In the genomic region with DNA sequence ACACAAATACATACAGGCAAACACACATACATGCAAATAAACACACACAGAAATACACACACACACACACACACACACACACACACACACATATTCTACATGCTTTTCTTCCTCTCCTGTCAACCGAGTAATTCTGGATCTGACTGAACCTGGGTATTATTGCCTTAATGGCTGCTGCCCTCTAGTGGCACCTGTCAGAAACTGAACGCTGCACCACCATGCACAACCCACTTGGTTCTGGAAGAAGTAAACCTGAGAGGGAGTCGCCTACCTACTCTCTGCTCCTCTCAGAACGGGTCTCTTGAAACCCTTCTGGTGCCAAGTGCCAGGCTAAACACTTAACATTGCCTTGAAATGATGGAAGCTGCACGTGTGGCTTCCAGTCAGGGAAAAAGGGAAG, we compare ENCODE assay signal across 8 mouse cellular contexts. TPM values are rescaled to one million over a fixed set of nuclear protein-coding genes. Genes with fewer than 3 reads are reported as not detected.
DNase-seq lines count a peak whose midpoint lies in the region; ATAC-seq and TF ChIP-seq lines count a peak whose summit lies in the region.

No protein-coding gene starts in this region.

- DNase-seq in gastrocnemius, postnatal 25 days: peak; percentile 53
- peak; percentile 77 to 80 for DNase-seq in kidney, postnatal 25 days
- DNase-seq in liver, embryonic 13.5 days: peak; percentile 61
- peak; percentile 53 to 73 for DNase-seq in natural killer cell, adult 2 months (ENCODE audit: low spot score in 2 of 2)
- peak; percentile 44 for DNase-seq in testis, postnatal 14 days (ENCODE audit: low spot score)

- no peak overlapping the region for H3K27ac ChIP-seq in cortical plate, adult 2 months (ENCODE audit: insufficient read depth, low read length)
- no peak overlapping the region for H3K27ac ChIP-seq in liver, embryonic 13.5 days

- H3K9ac ChIP-seq in liver, embryonic 13.5 days: no peak overlapping the region

- no peak for TF ChIP-seq POLR2A in cortical plate, adult 2 months (IDR thresholded peaks at IDR 0.05; ENCODE audit: extremely low read depth, insufficient read depth, low read length)

- H3K4me3 ChIP-seq in cortical plate, adult 2 months (ENCODE audit: insufficient read depth, low read length): no peak overlapping the region
- H3K4me3 ChIP-seq in liver, embryonic 13.5 days (replicated peaks): no peak overlapping the region

- ATAC-seq in CD4-positive, CD25-positive, alpha-beta regulatory T cell, adult 4 months: peak; percentile 69
- ATAC-seq in activated CD4-positive, CD25-positive, alpha-beta regulatory T cell, adult 4 months: peak; percentile 43
- peak; percentile 27; the same call in 1 of the 2 replicates for ATAC-seq in liver, embryonic 13.5 days (ENCODE audit: low read depth)

- H3K36me3 ChIP-seq in liver, embryonic 13.5 days: no peaks in the 10 kb centered on the region

- no peaks in the 10 kb centered on the region for H3K9me3 ChIP-seq in liver, embryonic 13.5 days (replicated peaks)

- H3K27me3 ChIP-seq in liver, embryonic 13.5 days: peaks cover 28% of the 10 kb centered on the region

- no peaks in the 10 kb centered on the region for H3K4me1 ChIP-seq in cortical plate, adult 2 months (ENCODE audit: control insufficient read depth, insufficient read depth, low read length)
- H3K4me1 ChIP-seq in liver, embryonic 13.5 days (replicated peaks): peaks cover 19% of the 10 kb centered on the region

- TF ChIP-seq CTCF in cortical plate, adult 2 months (IDR thresholded peaks at IDR 0.05; ENCODE audit: extremely low read depth, insufficient read depth, low read length): peak; percentile 97

- no peak overlapping the region for H3K4me2 ChIP-seq in liver, embryonic 13.5 days

- 2% methylated on average over 5 of the region's 5 CpGs for WGBS in liver, embryonic 13.5 days (ENCODE audit: insufficient replicate concordance)

RNA-seq across cellular contexts. Expression of a gene that starts 11.7 kb away (rescaled TPM):
- polyA plus RNA-seq in CD4-positive, CD25-positive, alpha-beta regulatory T cell, adult 4 months (2017; shearing (Covaris generic)): not detected
- polyA plus RNA-seq in activated CD4-positive, CD25-positive, alpha-beta regulatory T cell, adult 4 months (2017; shearing (Covaris generic)): not detected
- polyA plus RNA-seq in cortical plate, adult 2 months (2012; rRNA removed): 11.4 and 13.7 TPM in 2 replicates
- total RNA-seq in gastrocnemius, postnatal 25 days (2021): 100 to 1,000 TPM in 1 of 2 experiments, 10 to 100 TPM in 1; 33.0 to 107 TPM
- polyA plus RNA-seq in liver, embryonic 13.5 days (2015; fragmentation: Nextera tagmentation; extraction: Ambion mirVana): 2.2 and 2.5 TPM in 2 replicates

RNA-seq across cellular contexts. Expression of a gene that starts 30.2 kb away (rescaled TPM):
- 100 to 1,000 TPM; 243 to 289 TPM for polyA plus RNA-seq in CD4-positive, CD25-positive, alpha-beta regulatory T cell, adult 4 months (2017; shearing (Covaris generic))
- 100 to 1,000 TPM; 174 to 181 TPM for polyA plus RNA-seq in activated CD4-positive, CD25-positive, alpha-beta regulatory T cell, adult 4 months (2017; shearing (Covaris generic))
- polyA plus RNA-seq in cortical plate, adult 2 months (2012; rRNA removed): 16.0 and 19.8 TPM in 2 replicates
- total RNA-seq in gastrocnemius, postnatal 25 days (2021): 10 to 100 TPM; 15.1 to 27.0 TPM
- 79.6 and 89.1 TPM in 2 replicates for polyA plus RNA-seq in liver, embryonic 13.5 days (2015; fragmentation: Nextera tagmentation; extraction: Ambion mirVana)
